Mouse (Mus musculus) naive thymus-derived CD4-positive, alpha-beta T cell, adult 2 months (primary cell): ENCODE measurements around the gene G6pc3.

Experiments used
- DNase-seq: peaks from one replicate; pipeline ENCODE4 v3.0.0-alpha.2; 2011; ENCODE audit warnings: low read depth

G6pc3 gene

DNA sequence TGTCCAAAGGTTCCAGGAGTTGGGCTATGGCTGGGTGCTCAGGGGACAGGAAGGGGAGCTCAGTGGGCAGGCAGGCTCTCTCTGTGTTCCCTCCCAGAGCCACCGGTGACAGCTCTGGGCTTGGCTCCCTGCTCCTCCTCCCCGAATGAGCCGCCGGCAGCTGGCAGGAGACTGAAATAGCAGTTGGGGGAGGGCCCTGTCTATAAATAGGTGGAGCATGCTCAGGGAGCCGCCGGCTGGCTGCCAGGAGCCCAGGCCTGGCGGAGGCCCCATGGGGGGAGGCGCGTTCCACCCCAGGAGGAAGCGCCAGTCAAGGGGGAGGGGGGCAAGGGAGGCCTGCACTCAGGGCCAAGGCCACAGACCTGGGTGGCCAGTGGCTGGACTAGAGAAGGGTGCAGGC, 29.4 kb downstream of the G6pc3 start:
- DNase-seq: peak; percentile 89

DNA sequence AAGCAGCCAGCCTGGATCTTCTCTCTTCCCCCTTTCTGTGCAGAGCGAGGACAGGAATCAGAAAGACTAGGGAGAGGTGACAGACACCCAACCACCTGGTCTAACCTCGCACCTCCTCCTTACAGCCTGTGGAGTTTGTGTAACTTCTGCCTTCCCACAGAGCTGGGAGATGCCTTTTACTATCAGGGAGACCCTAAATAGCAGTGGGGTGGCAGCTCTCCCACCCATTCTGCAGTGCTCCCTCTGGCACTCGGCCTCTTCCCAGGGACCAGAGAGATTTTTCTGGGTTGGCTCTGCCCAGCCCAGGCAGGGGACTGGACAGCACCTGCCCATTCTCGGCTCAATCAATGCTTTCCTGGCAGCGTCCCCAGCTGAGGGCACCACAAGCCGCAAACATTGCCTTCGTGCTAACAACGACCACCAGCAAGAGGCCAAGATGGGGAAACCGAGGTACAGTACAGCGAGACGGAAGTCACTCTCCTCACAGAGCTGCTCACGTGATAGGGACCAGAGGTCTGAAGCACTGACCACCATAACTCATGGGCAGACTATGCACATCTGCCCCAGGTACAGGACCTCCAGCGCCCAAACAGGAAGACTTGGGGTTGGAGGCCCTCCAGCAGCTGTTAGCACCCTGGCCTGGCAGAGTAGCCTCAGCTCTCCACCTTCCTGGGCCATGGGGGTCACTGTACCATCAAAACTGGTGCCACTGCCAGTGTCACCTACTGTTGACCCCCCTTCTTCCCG, 30.0 kb downstream of the G6pc3 start:
- DNase-seq: no peak

DNA sequence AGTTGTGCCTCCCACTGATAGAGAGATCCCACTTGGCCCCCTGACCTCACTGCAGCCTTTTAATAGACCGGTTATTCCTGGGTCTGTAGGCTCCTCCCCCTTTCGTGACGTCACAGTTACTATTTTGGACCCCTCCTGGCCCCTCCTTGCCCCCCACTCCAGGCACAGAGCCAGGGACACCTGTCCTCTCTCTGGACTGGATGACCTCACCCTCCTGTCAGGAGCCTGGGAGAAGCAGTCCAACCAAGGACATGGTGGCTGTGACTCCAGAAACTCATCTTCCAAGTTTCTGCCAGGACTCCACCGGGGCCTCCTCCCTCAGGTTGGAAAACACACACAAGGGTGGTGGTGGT, 30.6 kb downstream of the G6pc3 start:
- DNase-seq: no peak

DNA sequence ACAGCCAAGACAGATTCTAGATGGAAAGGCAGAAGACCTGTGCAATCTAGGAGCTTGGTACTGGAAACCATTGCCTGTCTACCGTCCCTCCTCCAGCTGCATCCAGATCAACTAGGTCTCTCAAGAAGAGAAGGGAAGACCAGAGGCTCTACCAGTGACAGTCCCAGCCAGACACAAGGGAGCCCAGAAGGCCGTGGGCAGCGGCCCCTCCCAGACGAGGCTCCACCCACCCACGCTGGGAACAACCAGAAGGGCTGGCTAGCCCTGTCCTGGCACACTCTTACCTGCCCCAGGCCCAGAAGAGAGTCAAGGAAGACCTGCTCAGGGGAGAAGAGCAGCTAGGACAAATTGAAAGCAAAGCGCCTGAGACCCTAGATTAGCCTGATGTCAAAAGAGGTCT, 31.0 kb downstream of the G6pc3 start:
- DNase-seq: no peak

DNA sequence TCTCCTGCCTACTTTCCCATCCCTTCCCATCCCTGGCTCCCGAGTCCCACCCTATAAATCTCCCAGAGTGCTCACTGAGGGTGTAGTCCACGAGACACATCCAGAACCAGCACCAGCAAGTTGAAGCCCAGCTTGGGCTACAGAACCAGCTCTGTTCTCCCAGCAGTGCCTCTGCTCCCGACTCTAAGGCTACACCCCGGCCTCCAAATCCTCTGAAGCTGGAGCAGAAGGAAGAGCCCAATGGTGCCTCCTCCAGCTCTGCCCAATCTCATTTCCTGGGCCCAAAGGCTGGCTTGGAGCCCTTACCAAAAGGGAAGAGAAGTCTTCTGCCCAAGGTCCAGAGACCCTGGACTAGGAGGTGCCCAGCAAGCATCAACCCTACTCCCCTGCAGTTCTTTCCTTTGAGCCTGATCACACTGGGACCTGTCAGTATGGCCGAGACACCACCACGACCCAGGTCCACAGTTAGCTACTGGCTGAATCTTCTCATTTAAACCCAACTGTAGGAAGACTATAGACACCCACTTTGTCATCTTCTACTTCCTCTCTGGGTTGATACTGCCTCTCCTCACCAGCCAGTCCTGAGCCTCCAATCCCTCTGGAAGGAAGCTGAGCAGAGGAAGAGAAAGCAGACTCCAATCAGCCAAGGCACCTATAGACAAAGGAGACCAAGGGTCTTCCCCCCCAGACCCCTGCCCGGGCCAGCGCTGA, 32.0 kb downstream of the G6pc3 start:
- no peak for DNase-seq

DNA sequence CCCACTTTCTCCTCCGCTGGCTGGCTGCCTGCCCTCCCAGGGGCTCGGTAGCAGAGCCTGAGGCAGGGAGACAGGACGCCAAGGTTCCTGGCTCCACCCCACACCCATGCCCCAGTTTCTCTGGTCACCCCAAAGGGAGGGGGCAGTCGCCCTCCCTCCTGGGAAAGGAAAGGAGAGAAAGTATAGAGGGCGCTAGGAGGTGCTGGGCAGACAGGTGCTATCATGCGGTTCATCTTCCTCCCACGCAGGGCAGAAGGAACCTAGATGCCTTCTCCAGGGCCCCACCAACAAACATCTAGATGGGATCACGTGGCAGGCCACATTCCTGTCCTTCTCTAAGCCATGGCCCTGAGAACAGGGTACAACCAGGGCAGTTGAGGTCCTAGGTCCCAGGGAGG, 32.5 kb downstream of the G6pc3 start:
- DNase-seq: no peak

DNA sequence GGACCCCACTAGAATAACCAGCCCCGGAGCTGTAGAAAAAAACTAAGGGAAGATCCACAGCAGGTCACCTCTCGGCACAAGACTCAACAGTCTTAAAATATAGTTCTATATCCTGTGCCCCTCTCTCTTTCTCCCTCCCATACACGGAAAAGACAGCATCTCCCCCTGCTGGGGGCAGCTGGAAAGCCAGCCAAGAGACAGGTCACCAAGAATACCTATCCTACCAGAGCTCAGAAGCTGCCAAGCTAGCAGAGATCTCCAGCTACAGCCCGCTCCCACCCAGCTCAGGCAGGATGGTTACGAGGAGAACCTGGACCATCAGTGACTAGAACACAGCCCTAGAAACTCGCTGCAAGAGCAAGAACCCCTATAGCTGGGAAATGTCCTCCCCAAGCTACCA, 33.7 kb downstream of the G6pc3 start:
- peak; percentile 89 for DNase-seq

DNA sequence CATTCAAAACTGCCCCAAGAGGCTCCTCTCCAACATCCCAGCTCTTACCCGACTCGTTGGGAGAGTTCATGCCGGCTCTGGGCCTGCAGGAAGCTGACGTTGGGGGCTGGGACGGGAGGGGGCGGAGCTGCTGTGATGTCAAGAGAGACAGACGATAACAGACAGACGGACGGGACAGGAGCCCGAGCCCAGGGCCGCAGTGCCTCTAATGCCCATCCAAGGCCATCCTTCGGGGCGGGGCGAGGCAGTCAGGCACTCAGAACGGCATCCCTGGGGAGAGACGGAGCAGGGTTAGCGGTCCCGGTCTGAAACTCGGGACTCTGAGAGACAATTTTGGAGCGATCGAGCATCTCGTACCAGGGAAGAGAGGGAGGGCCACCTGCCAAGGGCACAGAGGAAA, 35.3 kb downstream of the G6pc3 start:
- DNase-seq: no peak

DNA sequence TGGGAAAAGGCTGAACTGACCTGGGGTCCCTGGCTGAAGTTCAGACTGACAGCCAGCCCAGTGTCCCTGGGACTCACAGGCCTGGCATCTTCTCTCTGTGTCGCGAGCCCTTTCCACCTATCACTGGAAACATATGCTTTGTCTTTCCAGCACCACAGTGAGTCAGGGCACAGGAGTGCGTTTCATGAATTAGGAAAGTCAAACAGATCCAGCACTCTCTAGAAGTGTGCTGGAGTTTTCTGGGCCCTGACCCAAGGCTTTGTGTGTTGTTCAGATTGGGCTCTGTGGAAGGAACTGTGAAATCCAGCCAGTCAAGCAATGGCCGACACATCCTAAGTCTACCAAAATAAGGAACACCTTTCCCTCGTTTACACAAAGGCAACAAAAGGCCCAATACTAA, 35.8 kb downstream of the G6pc3 start:
- no peak for DNase-seq

DNA sequence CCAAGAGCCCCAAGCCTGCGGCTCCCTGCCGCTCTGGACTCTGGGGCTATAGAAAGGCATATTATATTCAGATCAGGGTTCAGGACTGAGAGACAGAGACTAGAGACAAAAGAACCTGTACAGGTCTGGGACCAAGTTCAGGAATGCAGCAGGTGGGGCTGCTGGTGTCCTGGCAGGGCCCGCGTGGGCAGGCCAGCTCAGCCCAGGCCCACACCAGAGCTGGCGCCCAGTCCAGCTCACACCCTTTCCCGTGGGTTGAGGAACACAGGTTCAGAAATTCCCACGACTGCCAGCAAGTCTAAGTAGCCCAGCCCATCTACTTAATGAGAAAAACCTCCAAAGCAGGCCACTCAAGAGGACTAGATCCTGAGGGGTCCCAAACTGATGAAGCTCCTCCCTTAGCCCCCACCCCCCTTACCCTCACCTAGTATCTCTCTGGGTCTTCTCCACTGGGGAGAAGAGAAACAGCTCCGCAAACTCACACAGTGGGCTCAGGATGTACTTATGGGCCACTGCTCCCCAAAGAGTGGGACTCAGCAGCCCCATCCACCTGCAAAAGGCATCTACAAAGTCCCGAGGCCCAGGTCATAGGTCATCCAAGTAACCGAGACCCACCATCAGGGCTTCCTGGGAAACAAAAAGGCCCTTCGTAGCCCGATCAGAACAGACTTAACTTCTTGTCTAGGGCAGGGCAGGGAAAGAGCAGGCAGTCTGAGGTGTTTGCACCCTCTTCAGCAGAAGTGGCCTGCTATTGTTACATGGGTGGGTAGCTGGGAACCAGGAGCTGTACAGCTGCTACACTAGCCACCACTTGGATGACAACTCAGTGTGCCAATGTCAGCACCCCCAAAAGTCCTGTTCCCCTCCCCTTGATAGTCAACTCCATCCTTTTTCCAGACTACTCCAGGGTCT, 36.9 kb downstream of the G6pc3 start:
- DNase-seq: no peak

DNA sequence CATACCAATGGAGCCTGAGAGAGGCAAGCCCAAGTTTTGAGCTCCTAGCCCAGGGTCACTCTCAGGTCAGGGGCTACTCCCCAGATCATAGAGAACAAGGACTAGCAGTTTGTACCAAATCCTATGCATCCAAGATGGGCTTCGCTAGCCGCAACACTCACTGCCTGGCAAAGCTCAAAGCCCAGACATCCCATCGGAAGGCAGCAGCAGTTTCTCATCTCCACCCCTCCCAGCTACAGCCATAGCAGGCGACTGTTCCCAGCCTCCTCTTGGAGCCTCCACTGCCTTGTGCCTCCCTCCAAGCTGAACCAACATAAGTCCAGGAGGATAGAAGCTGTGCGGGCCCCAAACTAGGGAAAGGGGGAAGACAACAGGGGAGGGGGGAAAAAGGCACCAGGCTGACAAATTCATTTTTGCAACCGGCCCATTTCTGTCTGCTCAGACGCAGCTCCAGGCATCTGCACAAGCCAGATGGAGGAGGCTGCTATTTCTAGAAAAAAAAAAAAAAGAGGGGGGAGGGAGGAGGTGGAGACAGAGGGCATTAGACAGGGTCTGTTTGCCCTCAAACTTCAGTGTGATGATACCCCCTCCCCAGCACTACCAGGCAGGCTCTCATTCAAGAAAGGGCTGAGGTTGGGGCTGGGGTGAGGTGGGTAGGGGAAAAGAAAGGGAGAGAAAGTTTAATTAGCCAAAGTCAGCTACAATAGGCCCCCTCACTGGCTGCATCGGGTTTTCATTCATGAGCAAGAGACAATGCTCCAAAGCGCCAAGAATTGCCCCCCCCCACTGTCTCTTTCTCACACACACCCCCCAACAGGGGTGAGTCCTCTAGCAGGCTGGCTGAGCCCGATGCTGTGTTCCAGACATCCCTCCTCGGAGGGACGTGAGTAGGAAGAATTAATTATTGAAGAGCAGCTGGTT, 38.1 kb downstream of the G6pc3 start:
- DNase-seq: no peak

DNA sequence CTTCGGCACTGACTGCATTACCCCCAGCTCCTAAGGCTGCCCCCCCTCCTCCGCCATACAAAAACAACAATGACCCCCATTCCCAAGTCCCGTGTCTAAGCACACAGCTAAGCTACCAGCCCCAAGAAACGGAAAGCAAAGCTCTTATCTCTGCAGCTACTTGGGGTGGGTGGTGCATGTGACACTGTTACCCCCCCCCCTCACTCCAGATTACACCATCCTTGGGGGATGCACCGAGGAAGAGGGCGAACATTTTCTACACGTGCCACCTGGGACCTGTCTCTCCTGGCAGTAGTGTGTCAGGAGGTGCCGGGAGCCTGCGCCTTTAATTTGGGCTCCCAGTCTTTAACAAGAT, 38.7 kb downstream of the G6pc3 start:
- no peak for DNase-seq

DNA sequence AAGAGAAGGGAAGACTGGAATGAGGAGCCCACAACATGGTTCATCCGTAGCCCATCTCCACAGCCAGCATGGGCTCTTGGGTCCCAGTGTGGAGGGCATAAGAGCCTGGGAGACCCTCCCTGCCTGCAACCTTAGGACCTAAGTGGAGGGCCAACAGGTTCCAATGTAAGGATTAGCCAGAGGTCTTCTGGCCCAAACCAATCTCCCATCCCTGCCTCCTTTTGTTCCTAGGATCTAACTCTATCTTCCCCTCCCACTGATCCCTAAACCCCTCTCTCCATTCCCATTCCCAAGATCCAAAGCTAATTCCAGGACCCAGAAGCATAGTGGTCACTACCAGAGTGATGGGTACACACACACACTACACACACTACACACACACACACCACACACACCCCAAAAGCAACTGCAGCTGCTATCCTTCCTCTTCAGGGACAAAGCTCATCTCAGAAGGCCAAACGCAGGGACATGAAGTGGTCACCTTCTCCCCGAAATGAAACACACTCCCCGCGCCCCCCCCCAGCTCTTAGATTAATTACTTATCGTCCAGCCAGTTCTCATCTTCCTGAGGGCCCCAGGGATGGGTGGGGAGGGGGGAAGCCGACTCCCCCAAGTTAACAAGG, 39.3 kb downstream of the G6pc3 start:
- no peak for DNase-seq

DNA sequence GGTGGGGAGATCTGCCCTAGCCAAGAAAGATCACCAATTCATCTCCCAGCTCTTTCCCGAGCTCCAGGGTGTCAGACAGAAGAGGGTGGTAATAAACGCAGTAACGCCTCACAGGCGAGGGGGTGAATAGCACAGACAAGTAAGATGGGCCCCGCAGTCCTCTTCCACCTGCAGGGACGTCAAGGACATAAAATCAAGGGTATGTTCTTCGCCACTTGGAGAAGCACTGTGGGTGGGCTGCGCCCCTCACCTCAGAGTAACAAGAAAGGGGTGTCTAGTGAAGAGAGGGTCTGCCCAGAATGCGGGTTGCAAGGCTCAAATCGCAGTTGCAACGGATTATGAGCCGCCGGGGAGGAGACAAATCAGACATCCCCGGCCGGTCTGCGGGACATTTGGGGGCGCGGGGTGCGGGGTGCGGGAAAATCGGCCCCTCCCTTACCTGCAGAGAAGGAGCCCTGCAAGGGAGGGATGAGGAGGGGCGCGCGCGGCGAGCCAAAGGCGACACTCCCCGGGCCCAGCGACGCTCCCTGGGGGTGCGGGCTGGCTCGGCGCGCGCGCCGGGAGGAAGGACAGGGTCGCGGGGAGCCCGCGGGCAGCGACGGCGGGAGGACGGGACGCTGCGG, 40.0 kb downstream of the G6pc3 start:
- peak; percentile 59 for DNase-seq

DNA sequence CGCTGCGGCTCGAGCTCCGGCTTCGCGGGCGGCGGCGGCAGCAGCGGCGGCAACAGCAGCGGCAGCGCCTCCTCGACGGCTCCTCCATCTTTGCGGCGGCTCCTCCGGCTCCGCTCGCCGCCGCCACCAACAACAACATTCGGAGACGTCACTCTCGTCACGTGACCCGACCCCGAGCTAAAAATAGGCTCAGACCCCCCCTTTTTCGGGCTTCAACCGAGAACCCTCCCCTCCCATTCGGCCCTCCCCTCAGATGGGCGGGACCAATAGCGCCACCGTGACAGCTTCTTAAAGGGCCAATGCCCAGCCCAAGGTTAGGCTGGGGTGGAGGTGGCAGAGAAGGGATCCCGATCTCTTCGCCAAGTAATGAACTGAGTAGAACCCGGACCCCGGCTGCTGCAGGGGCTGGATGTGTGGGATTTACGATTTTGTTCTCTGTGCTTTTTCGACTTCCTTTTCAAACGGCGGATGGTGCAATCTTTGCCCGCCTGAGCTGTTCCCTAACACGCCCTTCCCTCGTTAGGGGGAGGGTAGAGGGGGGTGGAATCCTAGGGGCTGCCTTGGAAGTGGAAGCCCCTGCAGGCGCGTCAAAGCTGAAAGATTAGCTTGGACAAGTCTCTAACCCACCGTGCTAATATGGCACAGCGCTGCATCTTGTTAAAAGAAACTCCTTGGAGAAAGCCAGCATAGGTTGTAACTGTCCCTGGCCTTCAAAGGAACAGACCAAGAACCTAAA, 40.8 kb downstream of the G6pc3 start, which contains the start of gene Hdac5:
Hdac5 (minus strand) TSS at position 161 of the 736 bp plus-strand sequence.
- DNase-seq: peak; percentile 99

DNA sequence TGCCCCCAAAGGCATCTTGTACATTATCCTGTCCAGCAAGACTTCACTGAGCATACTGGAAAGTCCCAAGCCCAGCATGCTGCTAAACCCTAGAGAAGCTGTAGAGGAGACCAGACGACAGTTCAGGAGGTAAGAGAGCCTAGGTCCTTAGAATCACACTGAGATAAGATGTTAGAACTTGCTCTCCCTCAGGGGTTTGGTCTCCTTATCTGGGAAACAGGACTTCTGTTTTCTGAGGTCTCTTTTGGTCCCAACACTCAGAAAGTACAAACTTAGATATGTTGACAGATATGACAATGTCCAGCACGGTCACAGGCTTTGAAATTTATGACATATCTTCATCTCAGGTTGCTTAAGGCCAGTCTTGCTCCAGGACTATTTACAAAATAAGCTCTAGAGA, 46.6 kb downstream of the G6pc3 start:
- DNase-seq: no peak

DNA sequence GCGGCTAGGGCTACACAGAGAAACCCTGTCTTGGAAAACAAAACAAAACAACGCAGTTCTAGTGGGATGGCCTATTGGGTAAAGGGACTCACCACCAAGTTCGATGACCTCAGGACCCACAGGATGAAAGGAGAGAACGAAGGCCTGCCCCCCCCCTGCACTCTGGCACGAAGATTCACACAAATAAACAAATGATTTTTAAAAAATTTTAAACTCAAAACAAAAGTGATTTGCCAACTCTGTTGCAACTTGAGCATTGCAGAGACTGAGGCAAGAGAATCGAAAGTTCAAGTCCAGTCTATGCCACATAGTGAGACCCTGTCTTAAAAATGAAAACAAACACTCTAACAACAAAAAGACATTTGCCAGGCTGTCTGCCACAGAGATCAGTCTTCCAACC, 51.2 kb downstream of the G6pc3 start:
- no peak for DNase-seq

DNA sequence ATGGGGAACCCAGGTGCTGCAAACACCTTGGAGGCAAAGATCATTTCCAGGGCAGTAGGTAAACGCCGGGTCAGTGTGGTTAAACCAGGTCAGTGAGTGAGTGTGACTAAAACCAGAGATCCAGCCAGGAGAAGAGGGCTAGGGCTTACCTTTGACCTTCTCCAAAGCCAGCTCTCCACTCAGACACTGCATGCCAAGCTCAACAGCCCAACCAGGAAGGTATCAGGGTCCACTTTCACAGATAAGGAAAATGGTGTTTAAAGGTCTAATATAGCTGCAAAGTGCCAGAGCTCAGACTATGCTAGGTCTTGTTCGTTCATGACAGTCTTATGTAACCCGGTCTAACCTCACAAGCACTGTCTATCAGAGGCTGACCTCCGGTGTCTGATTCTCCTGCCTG, 51.8 kb downstream of the G6pc3 start:
- no peak for DNase-seq

DNA sequence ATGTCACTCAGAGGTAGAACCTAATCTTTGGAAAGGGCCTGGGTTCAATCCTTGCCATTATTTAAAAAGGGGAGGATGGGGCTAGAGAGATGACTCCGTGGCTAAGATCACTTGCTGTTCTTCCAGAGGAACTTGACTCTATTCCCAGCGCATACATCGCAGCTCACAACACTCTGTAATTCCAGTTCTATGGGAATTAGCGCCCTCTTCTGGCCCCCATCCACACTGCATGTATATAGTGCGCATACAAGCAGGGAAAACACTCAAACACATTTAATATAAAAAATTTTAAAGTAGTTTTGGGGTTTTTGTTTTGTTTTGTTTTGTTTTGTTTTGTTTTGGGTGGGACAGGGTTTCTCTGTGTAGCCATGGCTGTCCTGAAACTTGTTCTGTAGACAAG, 52.5 kb downstream of the G6pc3 start:
- no peak for DNase-seq
